Mouse (Mus musculus) testis, adult 2 months (tissue): ENCODE data around the gene Tmem211. TPM values are rescaled to one million over a fixed set of nuclear protein-coding genes. Genes with fewer than 3 reads are reported as not detected.

ENCODE experiments used
- H3K27ac ChIP-seq: fragments of 200-500 bp; 2 replicates; pipeline ENCODE4 v1.5.1; 2012; ENCODE audit warnings: low read depth, low read length; ENCODE audit not compliant: control insufficient read depth, insufficient read depth
- H3K27me3 ChIP-seq: fragments of 200-500 bp; 2 replicates; pipeline ENCODE4 v1.6.1; 2012; ENCODE audit warnings: mild to moderate bottlenecking, low read length, moderate library complexity; ENCODE audit not compliant: control insufficient read depth, insufficient read depth
- H3K36me3 ChIP-seq: fragments of 200-500 bp; 2 replicates; pipeline ENCODE4 v1.6.1; 2012; ENCODE audit warnings: mild to moderate bottlenecking, low read length; ENCODE audit not compliant: control insufficient read depth, insufficient read depth
- H3K4me1 ChIP-seq: fragments of 200-500 bp; 2 replicates; pipeline ENCODE4 v1.6.1; 2012; ENCODE audit warnings: low read length; ENCODE audit not compliant: control insufficient read depth, insufficient read depth
- H3K4me3 ChIP-seq: fragments of 200-500 bp; 2 replicates; pipeline ENCODE4 v1.5.1; 2012; ENCODE audit warnings: low read depth, mild to moderate bottlenecking, low read length, moderate library complexity, mixed read lengths; ENCODE audit not compliant: control insufficient read depth
- CTCF ChIP-seq: fragments of 200-500 bp; IDR thresholded peaks from 2 replicates; pipeline ENCODE4 v1.5.1; 2012; ENCODE audit warnings: low read depth, mild to moderate bottlenecking, inconsistent platforms, low read length, moderate library complexity; ENCODE audit not compliant: control insufficient read depth, insufficient read depth, insufficient replicate concordance
- POLR2A ChIP-seq: fragments of 200-500 bp; IDR thresholded peaks from 2 replicates; pipeline ENCODE4 v1.6.1; 2012; ENCODE audit warnings: low read depth, mild to moderate bottlenecking, inconsistent platforms, low read length, moderate library complexity; ENCODE audit not compliant: control insufficient read depth
- polyA plus RNA-seq: library from polyadenylated mRNA; depleted of rRNA; stranded (reverse); fragments of >200 nt; gene quantifications from 2 replicates; pipeline ENCODE4 v1.2.3, GENCODE M21; 2012

Tmem211 gene
- polyA plus RNA-seq, 1 experiment = not detected

DNA sequence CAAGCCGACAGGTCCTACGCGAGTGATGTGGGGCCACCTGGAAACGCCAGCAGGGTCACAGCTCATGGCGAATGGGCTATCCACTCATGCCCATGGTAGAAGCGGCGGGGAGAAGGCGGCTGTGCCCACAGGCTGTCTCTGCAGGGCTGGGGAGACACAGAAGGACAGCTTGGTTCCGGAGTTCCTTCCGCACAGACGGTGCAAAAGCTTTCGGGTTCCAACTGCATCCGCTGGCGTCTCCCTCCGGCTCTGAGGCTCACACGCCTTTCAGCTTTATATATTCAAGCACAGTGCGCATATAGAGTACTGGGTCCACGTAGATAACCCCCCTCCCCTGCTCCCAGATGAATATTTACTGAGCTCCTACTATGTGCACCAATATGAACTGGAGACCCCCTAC is 32.9 kb upstream of the Tmem211 start:
- H3K4me3 ChIP-seq = no peak overlapping the region
- TF ChIP-seq CTCF = no peak
- no peaks in the 10 kb centered on the region for H3K27me3 ChIP-seq
- H3K36me3 ChIP-seq = no peaks in the 10 kb centered on the region
- H3K4me1 ChIP-seq = peaks cover 6% of the 10 kb centered on the region
- H3K27ac ChIP-seq = no peak overlapping the region

DNA sequence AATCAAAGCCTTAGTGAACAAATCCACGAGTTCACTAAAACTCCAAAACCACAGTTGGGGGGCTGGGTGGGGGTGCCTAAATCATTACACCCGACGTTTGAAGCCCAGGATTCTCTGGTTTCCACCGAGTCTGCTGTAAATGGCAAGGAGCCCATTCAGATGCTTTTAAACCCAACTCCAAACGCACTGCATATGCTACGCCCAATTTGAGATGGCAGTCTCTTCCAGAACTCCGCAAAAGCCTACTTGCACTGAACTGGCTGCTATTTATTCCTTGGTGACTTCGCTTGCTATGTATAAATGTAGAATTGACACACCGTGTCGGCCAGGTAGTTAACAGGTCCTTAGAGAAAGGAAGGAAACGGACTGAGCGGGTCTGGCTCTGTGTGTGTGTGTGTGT is 31.3 kb upstream of the Tmem211 start:
- Histone ChIP-seq H3K4me1 (peaks cover 14% of the 10 kb centered on the region), H3K27me3 (no peaks in the 10 kb centered on the region), H3K27ac (no peak overlapping the region), H3K36me3 (no peaks in the 10 kb centered on the region), H3K4me3 (no peak overlapping the region)
- TF ChIP-seq CTCF (no peak), POLR2A (no peak)

GRCm38 (mm10) chr5:113195907-113196306 is 30.8 kb upstream of the Tmem211 start:
- H3K27ac ChIP-seq = no peak overlapping the region
- no peak for TF ChIP-seq POLR2A
- no peak for TF ChIP-seq CTCF
- H3K4me1 ChIP-seq = peaks cover 14% of the 10 kb centered on the region
- no peaks in the 10 kb centered on the region for H3K36me3 ChIP-seq
- no peaks in the 10 kb centered on the region for H3K27me3 ChIP-seq
- no peak overlapping the region for H3K4me3 ChIP-seq

GRCm38 (mm10) chr5:113196916-113197794 is 29.6 kb upstream of the Tmem211 start:
- H3K36me3 ChIP-seq = no peaks in the 10 kb centered on the region
- H3K4me3 ChIP-seq = no peak overlapping the region
- no peaks in the 10 kb centered on the region for H3K27me3 ChIP-seq
- peak overlapping the region; percentile 35; the same call in 1 of the 2 replicates for H3K27ac ChIP-seq
- TF ChIP-seq CTCF (no peak), POLR2A (no peak)
- H3K4me1 ChIP-seq = peaks cover 11% of the 10 kb centered on the region

- Histone ChIP-seq H3K4me1 (peaks cover 11% of the 10 kb centered on the region), H3K27ac (peak overlapping the region; percentile 69; the same call in 1 of the 2 replicates), H3K27me3 (no peaks in the 10 kb centered on the region), H3K4me3 (no peak overlapping the region), H3K36me3 (no peaks in the 10 kb centered on the region)
- TF ChIP-seq CTCF (no peak), POLR2A (no peak)
Measured at GRCm38 (mm10) chr5:113199126-113199771, 27.5 kb upstream of the Tmem211 start.

DNA sequence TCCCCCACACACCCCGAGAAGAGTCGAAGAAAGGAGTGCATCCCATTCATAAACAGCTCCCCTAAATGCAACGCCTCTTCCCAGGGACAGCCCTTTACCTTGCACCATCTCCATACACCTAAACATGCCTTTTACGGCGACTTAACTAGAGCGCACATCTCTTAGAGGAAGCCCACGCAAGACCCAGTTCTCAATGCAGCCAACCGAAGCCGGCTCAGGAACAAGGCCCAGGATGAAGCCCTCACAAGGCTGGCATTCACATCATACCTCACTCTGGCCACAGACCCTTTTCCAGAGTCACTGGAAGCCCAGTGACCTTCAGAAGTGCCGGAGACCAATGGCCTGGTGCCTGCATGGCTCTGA is 27.0 kb upstream of the Tmem211 start:
- H3K36me3 ChIP-seq = no peaks in the 10 kb centered on the region
- H3K27ac ChIP-seq = peak overlapping the region; percentile 69
- no peak for TF ChIP-seq POLR2A
- no peak for TF ChIP-seq CTCF

GRCm38 (mm10) chr5:113204193-113204592 is 22.5 kb upstream of the Tmem211 start:
- Histone ChIP-seq H3K27me3 (no peaks in the 10 kb centered on the region), H3K27ac (no peak overlapping the region), H3K36me3 (no peaks in the 10 kb centered on the region), H3K4me3 (no peak overlapping the region), H3K4me1 (peaks cover 11% of the 10 kb centered on the region)
- TF ChIP-seq CTCF (no peak), POLR2A (no peak)

More for the DNA sequence above, 27.0 kb upstream of the Tmem211 start:
- H3K4me3 ChIP-seq = no peak overlapping the region
- H3K4me1 ChIP-seq = peaks cover 11% of the 10 kb centered on the region
- H3K27me3 ChIP-seq = no peaks in the 10 kb centered on the region
